Mouse (Mus musculus) lung, postnatal 36 days (tissue): ENCODE measurements around the gene Crisp3.
"Not testable (repeated sequence)": the region's sequence is repeated elsewhere in the genome, so short reads cannot be mapped to it uniquely, and the experiment has no call there.

Experiments used
- DNase-seq: peaks from one replicate; pipeline ENCODE4 v3.0.0; 2022; ENCODE audit warnings: mixed read lengths

Crisp3 gene

DNA sequence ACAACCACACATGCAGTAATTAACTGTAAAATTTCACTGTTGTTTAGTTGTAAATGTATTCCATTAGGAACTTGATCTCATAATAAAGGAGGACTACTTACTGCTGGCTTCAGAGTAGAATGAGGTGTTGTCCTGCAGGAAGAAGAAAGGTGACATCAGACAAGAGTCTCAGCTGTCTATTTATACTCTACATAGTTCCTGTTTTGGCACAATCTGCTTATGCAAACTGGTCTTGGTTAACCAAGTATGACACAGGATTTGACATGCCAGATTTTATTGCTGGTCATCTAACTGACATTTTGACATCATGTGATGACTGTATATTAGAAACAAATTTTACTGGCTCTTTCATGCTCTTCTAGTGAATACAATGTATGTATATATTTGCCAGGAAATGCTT, at the start of gene Crisp3:
Gene Crisp3, minus strand, starts transcription at position 154 of the 400 bp plus-strand sequence.
- no peak for DNase-seq

DNA sequence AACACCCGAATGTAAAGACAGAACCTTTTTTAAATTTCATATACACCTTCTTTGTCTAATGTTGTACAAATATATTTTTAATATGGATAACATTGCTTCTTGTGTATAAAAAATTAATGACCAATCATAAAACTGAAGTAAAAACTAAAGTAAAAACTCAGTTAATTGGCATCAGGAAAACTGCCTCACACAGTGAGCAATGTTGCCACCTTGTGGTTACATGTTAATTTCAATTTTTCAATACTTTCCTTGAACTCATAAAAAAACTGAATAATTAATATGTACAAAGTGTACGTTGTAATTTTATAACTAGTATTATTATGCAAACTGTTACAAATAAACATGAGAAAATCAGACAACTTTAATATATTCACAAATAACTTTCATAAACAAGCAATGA, 43.3 kb upstream of the Crisp3 start:
- DNase-seq = no peak

DNA sequence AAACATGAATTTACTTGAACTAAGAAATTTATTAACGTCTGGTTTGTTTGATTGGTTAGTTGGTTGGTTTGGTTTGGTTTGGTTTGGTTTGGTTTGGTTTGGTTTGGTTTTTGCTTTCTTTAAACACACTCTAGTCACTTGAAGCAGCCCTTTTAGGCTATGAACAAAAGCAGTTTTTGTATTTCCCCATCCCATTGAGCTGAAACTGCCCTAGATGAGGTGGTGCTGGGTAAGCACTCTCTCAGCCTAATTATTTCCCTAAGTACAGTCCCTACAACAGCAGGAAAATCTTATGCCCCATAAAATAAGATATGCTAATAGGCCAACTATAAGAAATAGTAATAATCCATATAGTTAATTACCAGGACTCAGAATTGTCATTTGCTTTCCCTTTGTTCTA, 33.4 kb upstream of the Crisp3 start:
- DNase-seq = no peak

DNA sequence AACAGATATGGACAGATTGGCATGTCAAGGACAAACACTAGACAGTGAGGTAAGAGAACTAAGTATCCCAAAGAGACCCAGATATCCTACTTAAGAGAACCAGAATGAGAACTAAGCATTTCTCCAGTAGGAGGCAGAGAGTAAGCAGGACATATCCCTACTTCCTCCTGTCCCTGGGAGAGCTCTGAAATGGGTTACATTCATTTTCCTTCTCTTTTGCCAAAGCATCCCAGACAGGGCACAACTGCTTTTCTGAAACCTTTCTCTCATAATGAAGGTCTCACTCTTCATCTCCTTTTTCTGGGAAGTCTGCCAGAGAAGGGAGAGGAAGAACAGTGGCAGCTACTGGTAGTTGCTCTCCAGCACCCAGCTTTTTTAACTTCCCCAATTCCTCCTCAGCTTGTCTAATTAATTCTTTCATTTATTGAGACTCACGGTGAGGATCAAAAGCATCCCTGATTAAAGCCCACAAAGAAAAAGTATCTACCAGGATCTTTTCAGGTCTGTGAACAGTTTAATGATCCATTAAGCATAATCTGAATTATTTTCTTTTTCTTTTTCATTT, 32.9 kb upstream of the Crisp3 start:
- no peak for DNase-seq

DNA sequence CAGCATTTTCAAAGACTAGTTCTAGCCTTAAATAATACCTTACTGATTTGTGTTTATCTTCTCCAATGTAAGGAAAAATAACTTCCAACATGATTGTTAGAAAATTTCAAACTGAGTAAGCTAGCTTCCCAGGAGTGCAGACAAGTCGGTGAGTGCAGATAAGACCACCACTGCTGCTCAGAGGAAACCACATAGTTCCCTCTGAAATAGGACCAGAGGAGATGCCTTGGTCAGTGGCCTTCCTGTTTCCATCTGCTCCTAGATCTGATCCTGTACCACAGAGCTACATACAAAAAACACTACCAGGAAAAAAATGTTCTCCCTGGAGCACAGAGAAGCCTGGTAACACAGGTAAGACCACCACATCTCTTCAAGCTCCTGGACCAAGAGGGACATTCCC, 10.4 kb upstream of the Crisp3 start:
- no peak for DNase-seq

DNA sequence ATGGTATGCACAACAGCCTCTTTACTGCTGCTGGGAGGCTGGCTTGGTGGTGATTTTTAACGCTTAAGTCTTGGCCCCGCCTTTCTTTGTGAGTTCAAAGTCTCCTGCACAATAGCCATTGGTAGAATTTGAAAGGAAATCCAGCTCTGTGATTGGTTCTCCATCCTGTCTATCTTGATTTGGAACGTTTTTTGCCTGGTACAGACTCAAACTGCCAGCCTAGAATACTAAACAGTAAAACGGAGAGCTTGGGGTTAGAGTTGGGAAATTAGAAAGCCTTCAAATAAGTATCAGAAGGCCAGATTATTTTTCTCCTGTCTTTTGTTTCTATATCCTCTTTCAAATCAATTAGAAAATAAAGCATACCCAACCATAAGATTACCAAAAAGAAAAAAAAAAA, 33.5 kb downstream of the Crisp3 start, which contains the start of gene Pgk2:
Gene Pgk2, minus strand, starts transcription at position 101 of the 400 bp plus-strand sequence.
- no peak for DNase-seq

DNA sequence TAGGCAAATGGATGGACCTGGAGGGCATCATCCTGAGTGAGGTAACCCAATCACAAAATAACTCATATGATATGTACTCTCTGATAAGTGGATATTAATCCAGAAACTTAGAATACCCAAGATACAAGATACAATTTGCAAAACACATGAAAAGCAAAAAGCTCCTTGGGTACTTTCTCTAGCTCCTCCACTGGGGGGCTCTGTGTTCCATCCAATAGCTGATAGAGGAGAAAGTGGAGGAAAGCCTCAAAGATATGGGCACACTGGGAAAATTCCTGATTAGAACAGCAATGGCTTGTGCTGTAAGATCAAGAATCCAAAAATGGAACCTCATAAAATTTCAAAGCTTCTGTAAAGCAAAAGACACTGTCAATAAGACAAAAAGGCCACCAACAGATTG, 40.3 kb downstream of the Crisp3 start:
- DNase-seq = not testable (repeated sequence)

DNA sequence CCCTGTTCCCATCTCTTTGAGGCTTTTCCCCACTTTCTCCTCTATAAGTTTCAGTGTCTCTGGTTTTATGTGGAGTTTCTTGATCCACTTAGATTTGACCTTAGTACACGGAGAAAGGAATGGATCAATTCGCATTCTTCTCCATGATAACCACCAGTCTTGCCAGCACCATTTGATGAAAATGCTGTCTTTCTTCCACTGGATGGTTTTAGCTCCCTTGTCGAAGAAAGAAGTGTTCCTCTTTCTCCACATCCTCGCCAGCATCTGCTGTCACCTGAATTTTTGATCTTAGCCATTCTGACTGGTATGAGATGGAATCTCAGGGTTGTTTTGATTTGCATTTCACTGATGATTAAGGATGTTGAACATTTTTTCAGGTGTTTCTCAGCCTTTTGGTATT, 51.9 kb downstream of the Crisp3 start:
- DNase-seq = not testable (repeated sequence)
